Mouse (Mus musculus) liver, adult 2 months (tissue): ENCODE measurements around the gene Cenpu. TPM values are rescaled to one million over a fixed set of nuclear protein-coding genes. Genes with fewer than 3 reads are reported as not detected.
A peak's percentile ranks its signal among the peaks of the same experiment; 100 is the strongest.

Experiments used
- DNase-seq: peaks from one replicate; pipeline ENCODE4 v3.0.0-alpha.2; 2011; ENCODE audit warnings: low read depth, low spot score; ENCODE audit errors: extremely low read depth
- H3K27ac ChIP-seq: fragments of 200-500 bp; replicated peaks from 2 replicates; pipeline ENCODE4 v1.5.1; 2012; ENCODE audit warnings: low read depth, mild to moderate bottlenecking, control low read depth, inconsistent platforms, low read length; ENCODE audit not compliant: insufficient read depth
- H3K27me3 ChIP-seq: fragments of 200-500 bp; 2 replicates; pipeline ENCODE4 v1.6.1; 2012; ENCODE audit warnings: mild to moderate bottlenecking, moderate library complexity, low read length, inconsistent platforms; ENCODE audit not compliant: control insufficient read depth, insufficient read depth
- H3K36me3 ChIP-seq: fragments of 200-500 bp; 2 replicates; pipeline ENCODE4 v1.6.1; 2012; ENCODE audit warnings: low read length, inconsistent platforms; ENCODE audit not compliant: control insufficient read depth, insufficient read depth
- H3K4me1 ChIP-seq: fragments of 200-500 bp; 2 replicates; pipeline ENCODE4 v1.6.1; 2011; ENCODE audit warnings: low read length; ENCODE audit not compliant: control insufficient read depth, insufficient read depth
- H3K4me3 ChIP-seq: fragments of 200-500 bp; 2 replicates; pipeline ENCODE4 v1.5.1; 2011; ENCODE audit warnings: low read depth, mild to moderate bottlenecking, control low read depth, low read length, moderate library complexity; ENCODE audit not compliant: insufficient read depth
- H3K79me2 ChIP-seq: fragments of 200-500 bp; 2 replicates; pipeline ENCODE4 v1.6.1; 2012; ENCODE audit warnings: inconsistent platforms, mild to moderate bottlenecking, low read length, moderate library complexity; ENCODE audit not compliant: control insufficient read depth, insufficient read depth
- H3K9ac ChIP-seq: fragments of 200-500 bp; 2 replicates; pipeline ENCODE4 v1.6.1; 2012; ENCODE audit warnings: low read depth, mild to moderate bottlenecking, control low read depth, inconsistent platforms, low read length
- CTCF ChIP-seq: fragments of 200-500 bp; IDR thresholded peaks from 2 replicates; pipeline ENCODE4 v1.5.1; 2011; ENCODE audit warnings: low read depth, low read length, control low read depth
- POLR2A ChIP-seq: fragments of 200-500 bp; IDR thresholded peaks from 2 replicates; pipeline ENCODE4 v1.6.1; 2011; ENCODE audit warnings: low read length, control low read depth; ENCODE audit not compliant: insufficient read depth; ENCODE audit errors: extremely low read depth
- WGBS: fragments of 180-500 bp; shearing (Covaris S2); methylation state at CpG from one replicate; pipeline ENCODE4 v1.1.7; 2018; 5-methylcytosine and 5-hydroxymethylcytosine counted together
- polyA plus RNA-seq: library from polyadenylated mRNA; depleted of rRNA; stranded (reverse); fragments of >200 nt; gene quantifications from 2 replicates; pipeline ENCODE4 v1.2.3, GENCODE M21; 2012
- total RNA-seq: library from RNA; depleted of rRNA; stranded (reverse); fragments of >200 nt; gene quantifications from 2 replicates; pipeline ENCODE4 v1.2.3, GENCODE M21; 2014

Gene Cenpu
- total and polyA plus RNA-seq, 2 experiments, result 0.44 to 0.65 TPM

DNA sequence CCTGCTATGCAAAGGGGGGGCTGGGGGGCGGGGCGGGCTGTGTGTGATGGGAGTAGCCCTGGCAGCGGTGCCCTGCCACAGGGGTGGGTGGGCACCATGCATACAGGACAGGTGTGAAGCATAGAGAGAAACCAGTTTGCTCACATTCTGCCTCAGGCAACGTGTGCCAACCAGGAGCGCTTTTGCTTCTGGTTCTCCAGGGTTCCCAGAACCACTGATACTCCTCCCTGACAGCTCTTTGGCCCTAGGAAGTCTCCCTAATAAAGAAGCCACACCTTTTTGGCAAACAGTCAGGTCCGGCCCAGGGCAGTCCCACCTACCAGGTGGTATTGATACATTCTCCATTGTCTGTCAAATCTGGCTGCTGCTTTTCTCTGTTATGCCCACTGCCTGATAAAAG lies 8.2 kb upstream of the Cenpu start:
- peak; percentile 74 for DNase-seq
- Histone ChIP-seq H3K27me3 (no peaks in the 10 kb centered on the region), H3K36me3 (peaks cover 1% of the 10 kb centered on the region; the same call in 1 of the 2 replicates), H3K9ac (no peak overlapping the region), H3K4me3 (no peak overlapping the region), H3K79me2 (no peaks in the 10 kb centered on the region), H3K27ac (no peak overlapping the region), H3K4me1 (peaks cover 3% of the 10 kb centered on the region)
- no peak for TF ChIP-seq POLR2A
- no peak for TF ChIP-seq CTCF
- WGBS, result 29% methylated on average over 6 of the region's 6 CpGs

DNA sequence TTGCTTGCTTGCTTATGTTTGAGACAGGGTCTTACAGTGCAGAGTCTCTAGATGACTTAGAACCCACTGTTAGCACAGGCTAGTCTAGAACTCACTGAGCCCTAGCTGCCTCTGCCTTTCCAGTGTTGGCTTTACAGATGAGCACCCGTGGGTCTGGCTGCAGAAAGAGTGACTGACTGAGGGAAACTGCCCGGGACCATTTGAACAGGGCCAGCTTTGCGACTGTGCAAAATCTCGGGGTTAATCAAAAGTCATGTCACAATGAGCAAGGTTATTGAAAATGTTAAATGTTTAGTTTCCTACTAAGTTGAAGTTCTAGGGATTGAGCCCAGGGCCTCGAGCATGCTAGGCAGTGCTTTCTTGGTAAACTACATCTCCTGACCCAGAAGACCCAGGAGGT lies 6.0 kb upstream of the Cenpu start:
- peaks cover 3% of the 10 kb centered on the region for H3K4me1 ChIP-seq
- TF ChIP-seq POLR2A (no peak), CTCF (no peak)
- H3K27me3 ChIP-seq, result no peaks in the 10 kb centered on the region
- 31% methylated on average over 5 of the region's 5 CpGs for WGBS
- H3K9ac ChIP-seq, result no peak overlapping the region
- no peak overlapping the region for H3K4me3 ChIP-seq
- DNase-seq, result peak; percentile 45
- H3K36me3 ChIP-seq, result no peaks in the 10 kb centered on the region
- H3K79me2 ChIP-seq, result no peaks in the 10 kb centered on the region
- H3K27ac ChIP-seq, result peak overlapping the region; percentile 39; the same call in 1 of the 2 replicates

DNA sequence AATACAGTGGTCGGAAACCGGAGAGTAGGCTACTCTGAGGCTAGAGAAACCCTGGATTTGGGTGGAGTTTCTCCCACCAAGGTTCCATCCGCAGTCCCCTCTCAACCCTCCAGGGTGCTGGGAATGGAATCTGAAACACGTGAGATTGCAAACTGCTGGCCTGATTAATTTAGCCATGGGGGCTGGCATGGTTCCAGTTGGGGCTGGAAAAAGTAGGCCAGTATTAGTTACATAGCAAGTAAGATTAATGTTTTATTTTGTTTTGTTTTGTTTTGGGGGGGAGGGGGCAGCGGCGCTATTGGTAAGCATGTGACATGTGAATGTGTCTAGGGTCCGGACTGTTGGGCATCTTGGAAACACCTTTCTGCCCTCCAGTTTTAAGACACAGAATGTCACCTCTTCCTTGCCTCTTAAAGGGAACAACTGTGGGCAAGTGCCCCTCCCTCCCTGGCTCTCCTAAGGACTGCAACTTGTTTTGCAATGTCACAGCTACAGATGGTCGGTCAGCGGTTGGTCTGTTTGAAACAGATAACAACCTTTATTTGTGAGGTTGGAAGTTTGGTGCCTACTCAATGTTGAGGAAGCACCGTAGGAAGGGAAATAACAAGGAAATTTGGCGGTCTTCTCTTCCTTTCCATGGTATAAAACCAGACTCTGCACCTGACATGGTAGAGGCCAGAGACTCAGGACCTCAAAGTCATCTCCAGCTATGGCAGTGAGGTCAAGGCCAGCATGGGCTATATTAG lies 5.2 kb upstream of the Cenpu start:
- TF ChIP-seq POLR2A, result no peak
- no peak for TF ChIP-seq CTCF
- Histone ChIP-seq H3K36me3 (no peaks in the 10 kb centered on the region), H3K4me3 (no peak overlapping the region), H3K27ac (peak overlapping the region; percentile 68), H3K27me3 (no peaks in the 10 kb centered on the region), H3K9ac (peak overlapping the region; percentile 18; the same call in 1 of the 2 replicates), H3K4me1 (peaks cover 3% of the 10 kb centered on the region), H3K79me2 (no peaks in the 10 kb centered on the region)
- DNase-seq, result peak; percentile 86
- WGBS, result 26% methylated on average over 11 of the region's 11 CpGs

DNA sequence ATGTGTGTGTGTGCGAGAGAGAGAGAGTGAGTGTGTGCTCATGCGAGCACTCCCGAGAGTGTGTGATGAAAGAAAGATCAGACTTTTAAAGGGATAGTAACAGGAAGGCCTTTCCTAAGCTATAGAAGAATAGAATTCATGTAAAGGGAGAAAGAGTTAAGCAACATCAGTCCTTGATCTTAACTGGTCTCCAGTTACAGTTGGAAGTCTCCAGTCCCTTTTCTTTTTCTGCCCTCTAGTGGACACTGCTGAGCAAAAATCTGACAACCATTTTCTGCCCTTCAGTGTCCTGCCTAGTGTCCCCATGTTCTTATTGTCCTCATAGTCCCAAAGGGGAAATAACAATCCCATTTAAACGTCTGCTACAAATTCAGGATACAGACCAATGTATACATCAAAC lies 4.6 kb upstream of the Cenpu start:
- H3K79me2 ChIP-seq, result no peaks in the 10 kb centered on the region
- no peaks in the 10 kb centered on the region for H3K36me3 ChIP-seq
- 0 out of 2 replicates have a peak overlapping the region, but pooled peaks have one; percentile 18 for H3K9ac ChIP-seq
- 13% methylated on average over 4 of the region's 4 CpGs for WGBS
- H3K27ac ChIP-seq, result peak overlapping the region; percentile 68
- no peak for TF ChIP-seq POLR2A
- peak; percentile 36; the same call in 1 of the 2 replicates for TF ChIP-seq CTCF
- no peak overlapping the region for H3K4me3 ChIP-seq
- H3K27me3 ChIP-seq, result no peaks in the 10 kb centered on the region
- DNase-seq, result peak; percentile 82
- H3K4me1 ChIP-seq, result peaks cover 3% of the 10 kb centered on the region

DNA sequence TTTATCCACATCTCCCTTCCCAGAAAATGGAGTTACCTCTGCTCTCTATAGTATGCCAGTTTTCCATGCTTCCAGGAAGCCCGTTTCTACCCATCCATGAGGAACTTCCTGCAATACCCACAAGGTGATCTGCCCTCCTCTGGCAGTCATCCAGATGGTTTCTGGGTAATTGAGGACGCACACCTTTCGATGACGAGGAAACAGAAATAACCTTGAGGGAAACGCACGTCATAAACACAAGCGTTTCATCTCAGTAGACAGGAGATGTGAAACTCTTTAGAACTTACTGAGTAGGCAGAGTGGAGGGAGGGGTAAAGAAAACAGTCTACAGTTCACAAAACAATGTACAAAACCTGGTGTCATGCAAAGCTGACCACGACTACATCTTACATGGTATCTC lies 1.8 kb upstream of the Cenpu start:
- no peak overlapping the region for H3K27ac ChIP-seq
- peak; percentile 12 for DNase-seq
- H3K4me1 ChIP-seq, result peaks cover 3% of the 10 kb centered on the region; the same call in 1 of the 2 replicates
- no peak for TF ChIP-seq CTCF
- no peak for TF ChIP-seq POLR2A
- 77% methylated on average over 8 of the region's 8 CpGs for WGBS
- no peaks in the 10 kb centered on the region for H3K36me3 ChIP-seq
- H3K9ac ChIP-seq, result no peak overlapping the region
- no peak overlapping the region for H3K4me3 ChIP-seq
- H3K79me2 ChIP-seq, result no peaks in the 10 kb centered on the region
- H3K27me3 ChIP-seq, result no peaks in the 10 kb centered on the region

DNA sequence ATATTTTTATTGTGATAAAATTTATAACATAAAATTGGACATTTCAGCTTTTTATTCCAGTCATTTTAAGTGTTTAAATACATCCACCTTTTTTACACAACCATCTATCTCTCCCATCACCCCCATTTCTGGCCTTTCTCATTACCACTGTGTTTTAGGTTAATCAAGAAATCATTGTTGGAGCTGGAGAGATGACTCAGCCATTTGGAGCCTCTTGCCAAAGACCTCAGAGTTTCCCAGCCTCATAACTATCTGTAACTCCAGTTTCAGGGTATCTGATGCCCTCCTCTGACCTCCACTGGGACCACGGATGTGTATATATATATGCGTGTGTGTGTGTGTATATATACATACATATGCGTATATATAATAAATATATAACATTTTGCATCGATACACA lies 799 bp upstream of the Cenpu start:
- Histone ChIP-seq H3K79me2 (no peaks in the 10 kb centered on the region), H3K9ac (no peak overlapping the region), H3K4me3 (no peak overlapping the region), H3K36me3 (no peaks in the 10 kb centered on the region), H3K27me3 (no peaks in the 10 kb centered on the region), H3K27ac (no peak overlapping the region), H3K4me1 (0 out of 2 replicates have a peak, but pooled peaks cover 3% of the 10 kb centered on the region)
- DNase-seq, result no peak
- WGBS, result 28% methylated on average over 4 of the region's 4 CpGs
- TF ChIP-seq POLR2A, result no peak
- no peak for TF ChIP-seq CTCF
